Mouse (Mus musculus): ENCODE measurements at regions not wholly inside any gene's neighbourhood (a gene's known extent, or its start where the extent isn't known, plus 50 kb on each side); places are given as distances from the start of the nearest gene placed in this dataset.

- DNase-seq (ENCODE audit: extremely low read depth, low read depth): no peak
Observed at GRCm38 (mm10) chr4:105968324-105968723, 178.7 kb downstream of the Gm12728 start.

GRCm38 (mm10) chr4:105969628-105970027 lies 180.0 kb downstream of the Gm12728 start:
- no peak for DNase-seq (ENCODE audit: extremely low read depth, low read depth)

GRCm38 (mm10) chr4:105970056-105970455 lies 180.4 kb downstream of the Gm12728 start:
- DNase-seq (ENCODE audit: extremely low read depth, low read depth): no peak

- no peak for DNase-seq (ENCODE audit: extremely low read depth, low read depth)
Observed at GRCm38 (mm10) chr4:105972736-105973135, 183.1 kb downstream of the Gm12728 start.

- DNase-seq (ENCODE audit: extremely low read depth, low read depth): no peak
Observed at GRCm38 (mm10) chr4:105973769-105974397, 184.2 kb downstream of the Gm12728 start.

- DNase-seq (ENCODE audit: extremely low read depth, low read depth): no peak
Observed at GRCm38 (mm10) chr4:105974948-105975347, 185.3 kb downstream of the Gm12728 start.

GRCm38 (mm10) chr4:105979048-105979447 lies 189.4 kb downstream of the Gm12728 start:
- DNase-seq (ENCODE audit: extremely low read depth, low read depth): no peak

- no peak for DNase-seq (ENCODE audit: extremely low read depth, low read depth)
Observed at GRCm38 (mm10) chr4:105983018-105983417, 193.3 kb downstream of the Gm12728 start.

GRCm38 (mm10) chr4:105987963-105988602 lies 198.4 kb downstream of the Gm12728 start:
- no peak for DNase-seq (ENCODE audit: extremely low read depth, low read depth)

- DNase-seq (ENCODE audit: extremely low read depth, low read depth): no peak
Observed at GRCm38 (mm10) chr4:105992581-105993127, 203.0 kb downstream of the Gm12728 start.

- DNase-seq (ENCODE audit: extremely low read depth, low read depth): no peak
Observed at GRCm38 (mm10) chr4:105994390-105994798, 204.7 kb downstream of the Gm12728 start.

GRCm38 (mm10) chr4:105996060-105996459 lies 206.4 kb downstream of the Gm12728 start:
- no peak for DNase-seq (ENCODE audit: extremely low read depth, low read depth)

- DNase-seq (ENCODE audit: extremely low read depth, low read depth): no peak
Observed at GRCm38 (mm10) chr4:105996893-105997630, 207.4 kb downstream of the Gm12728 start.

GRCm38 (mm10) chr4:106002516-106002915 lies 212.8 kb downstream of the Gm12728 start:
- no peak for DNase-seq (ENCODE audit: extremely low read depth, low read depth)

- no peak for DNase-seq (ENCODE audit: extremely low read depth, low read depth)
Observed at GRCm38 (mm10) chr4:106005936-106006335, 216.3 kb downstream of the Gm12728 start.

GRCm38 (mm10) chr4:106007334-106008190 lies 217.9 kb downstream of the Gm12728 start:
- no peak for DNase-seq (ENCODE audit: extremely low read depth, low read depth)

- DNase-seq (ENCODE audit: extremely low read depth, low read depth): no peak
Observed at GRCm38 (mm10) chr4:106017065-106017646, 227.5 kb downstream of the Gm12728 start.

- no peak for DNase-seq (ENCODE audit: extremely low read depth, low read depth)
Observed at GRCm38 (mm10) chr4:106018936-106019335, 229.3 kb downstream of the Gm12728 start.

- no peak for DNase-seq (ENCODE audit: extremely low read depth, low read depth)
Observed at GRCm38 (mm10) chr4:106020338-106020737, 230.7 kb downstream of the Gm12728 start.

GRCm38 (mm10) chr4:106024591-106024990 lies 234.9 kb downstream of the Gm12728 start:
- DNase-seq (ENCODE audit: extremely low read depth, low read depth): no peak
